32 mouse cellular contexts compared by ENCODE assay signal in the genomic region with DNA sequence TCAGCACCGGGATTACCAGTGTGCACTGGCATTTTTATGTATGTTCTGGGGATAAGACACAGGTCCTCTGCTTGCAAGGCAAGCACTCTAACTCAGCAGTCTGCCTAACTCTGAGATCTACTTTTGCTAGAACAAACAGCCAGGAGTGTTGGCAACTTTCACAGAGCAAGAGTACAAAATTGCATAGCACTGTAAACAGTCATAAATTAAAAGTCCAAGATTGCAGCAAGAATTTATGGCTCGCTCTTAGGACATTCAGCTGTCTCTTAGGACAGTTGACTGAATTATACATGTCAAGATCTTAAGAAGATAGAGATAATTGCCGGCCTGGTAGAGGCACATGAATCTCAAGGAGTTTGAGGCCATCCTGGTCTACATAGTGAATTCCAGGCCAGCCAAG. TPM values are rescaled to one million over a fixed set of nuclear protein-coding genes. Genes with fewer than 3 reads are reported as not detected.
A peak's percentile ranks its signal among the peaks of the same experiment; 100 is the strongest.
DNase-seq lines count a peak whose midpoint lies in the region; ATAC-seq and TF ChIP-seq lines count a peak whose summit lies in the region.
"Had no signal": no experiment of that assay in that cellular context is flagged by ENCODE, and none has a peak within 500 bp of the region (broad histone marks: within the 10 kb centered on the region; RNA-seq: fewer than 3 reads in every experiment).

No protein-coding gene starts in this region.

- H3K4me2 ChIP-seq in heart, embryonic 11.5 days: no peak overlapping the region
- H3K4me2 ChIP-seq in intestine, postnatal 0 days (replicated peaks; ENCODE audit: low read depth): no peak overlapping the region
- H3K4me2 ChIP-seq: heart, embryonic 12.5 days; heart, embryonic 15.5 days; hindbrain, embryonic 14.5 days had no signal

- H3K27ac ChIP-seq in heart, embryonic 10.5 days: no peak overlapping the region
- no peak overlapping the region for H3K27ac ChIP-seq in heart, embryonic 11.5 days (ENCODE audit: low read depth, low read length)
- H3K27ac ChIP-seq in brown adipose tissue, adult 24 weeks (replicated peaks; ENCODE audit: low read depth, low read length): 0 out of 2 replicates have a peak overlapping the region, but pooled peaks have one; percentile 21
- H3K27ac ChIP-seq in intestine, postnatal 0 days (ENCODE audit: low read depth, low read length): no peak overlapping the region
- H3K27ac ChIP-seq: heart, adult 2 months; heart, embryonic 15.5 days; hindbrain, embryonic 14.5 days; hindbrain, postnatal 0 days had no signal

- H3K4me3 ChIP-seq in heart, embryonic 10.5 days: no peak overlapping the region
- no peak overlapping the region for H3K4me3 ChIP-seq in heart, embryonic 11.5 days (ENCODE audit: low read depth, low read length)
- no peak overlapping the region for H3K4me3 ChIP-seq in brown adipose tissue, adult 24 weeks (ENCODE audit: insufficient read depth, low read depth, low read length)
- no peak overlapping the region for H3K4me3 ChIP-seq in intestine, postnatal 0 days (ENCODE audit: low read depth, low read length)
- H3K4me3 ChIP-seq: heart, adult 2 months; heart, embryonic 12.5 days; heart, embryonic 15.5 days had no signal

- no peak overlapping the region for H3K9ac ChIP-seq in heart, embryonic 11.5 days (ENCODE audit: low read depth, low read length)
- H3K9ac ChIP-seq in intestine, postnatal 0 days (ENCODE audit: low read depth, low read length): no peak overlapping the region
- H3K9ac ChIP-seq: heart, embryonic 12.5 days; heart, embryonic 15.5 days; hindbrain, embryonic 14.5 days had no signal

- DNase-seq in heart, embryonic 10.5 days (ENCODE audit: low spot score): peak; percentile 46
- peak; percentile 22 for DNase-seq in adipocyte (ENCODE audit: low spot score)
- no peak for DNase-seq in layer of hippocampus, postnatal 14 days (ENCODE audit: low spot score in 2 of 2)
- no peak for DNase-seq in adrenal gland, adult 18-20 months (ENCODE audit: low spot score in 2 of 2)
- DNase-seq: adrenal gland, adult 8-10 months; adrenal gland, postnatal 25 days; B cell, adult 2 months; cerebellum, adult 11 months; cerebellum, adult 8-10 months; cerebellum, postnatal 14 days; gastrocnemius, postnatal 14 days; heart, adult 2 months; heart, postnatal 10 days; heart, postnatal 4 days; kidney, adult 18-20 months; kidney, adult 9 months had no signal

- no peaks in the 10 kb centered on the region for H3K4me1 ChIP-seq in heart, embryonic 10.5 days
- no peaks in the 10 kb centered on the region for H3K4me1 ChIP-seq in heart, embryonic 11.5 days (ENCODE audit: control insufficient read depth, insufficient read depth, low read length)
- H3K4me1 ChIP-seq in brown adipose tissue, adult 24 weeks (ENCODE audit: control insufficient read depth, insufficient read depth, insufficient read length, low read length): no peaks in the 10 kb centered on the region
- H3K4me1 ChIP-seq in intestine, postnatal 0 days (replicated peaks; ENCODE audit: control insufficient read depth, insufficient read depth, low read length): 0 out of 2 replicates have a peak, but pooled peaks cover 3% of the 10 kb centered on the region
- H3K4me1 ChIP-seq: heart, embryonic 12.5 days; heart, embryonic 15.5 days had no signal

- WGBS in heart, embryonic 10.5 days: 72% methylated on average over 3 of the region's 3 CpGs
- 72% methylated on average over 3 of the region's 3 CpGs for WGBS in heart, embryonic 11.5 days (ENCODE audit: insufficient replicate concordance)
- WGBS in intestine, postnatal 0 days: 23% methylated on average over 3 of the region's 3 CpGs

- no peaks in the 10 kb centered on the region for H3K27me3 ChIP-seq in heart, embryonic 10.5 days (ENCODE audit: insufficient read depth, poor library complexity, severe bottlenecking)
- no peaks in the 10 kb centered on the region for H3K27me3 ChIP-seq in heart, embryonic 11.5 days (ENCODE audit: control insufficient read depth, insufficient read depth, low read length)
- H3K27me3 ChIP-seq in intestine, postnatal 0 days (replicated peaks; ENCODE audit: control insufficient read depth, insufficient read depth, low read length): no peaks in the 10 kb centered on the region; the same call in 1 of the 2 replicates
- H3K27me3 ChIP-seq: CH12.LX; heart, embryonic 12.5 days; heart, embryonic 15.5 days had no signal

- no peak for ATAC-seq in heart, embryonic 11.5 days (replicated peaks; ENCODE audit: insufficient number of reproducible peaks, low FRiP score, low TSS enrichment)
- ATAC-seq in intestine, postnatal 0 days: peak; percentile 19; the same call in 1 of the 2 replicates
- ATAC-seq: forebrain, embryonic 14.5 days; hindbrain, postnatal 0 days; inflammation-experienced regulatory T-cells, adult 6 months; Patski had no signal

- TF ChIP-seq CTCF in intestine, postnatal 0 days (IDR thresholded peaks at IDR 0.05; ENCODE audit: low read depth): no peak

- H3K36me3 ChIP-seq in heart, embryonic 10.5 days: no peaks in the 10 kb centered on the region
- no peaks in the 10 kb centered on the region for H3K36me3 ChIP-seq in heart, embryonic 11.5 days (ENCODE audit: control insufficient read depth, insufficient read depth, low read length)
- no peaks in the 10 kb centered on the region for H3K36me3 ChIP-seq in intestine, postnatal 0 days (ENCODE audit: control insufficient read depth, insufficient read depth)
- H3K36me3 ChIP-seq: G1E; heart, embryonic 12.5 days; heart, embryonic 15.5 days had no signal

- no peaks in the 10 kb centered on the region for H3K9me3 ChIP-seq in heart, embryonic 10.5 days
- H3K9me3 ChIP-seq in heart, embryonic 11.5 days (replicated peaks; ENCODE audit: control insufficient read depth, low read length): no peaks in the 10 kb centered on the region
- 0 out of 2 replicates have a peak, but pooled peaks cover 5% of the 10 kb centered on the region for H3K9me3 ChIP-seq in intestine, postnatal 0 days (ENCODE audit: control insufficient read depth)
- H3K9me3 ChIP-seq: G1E; heart, embryonic 15.5 days had no signal

RNA-seq across cellular contexts. Expression of a gene that starts 20.3 kb away (rescaled TPM):
- 0.30 and 0.82 TPM in 2 replicates for polyA plus RNA-seq in heart, embryonic 10.5 days (2016; fragmentation: Nextera tagmentation; extraction: Ambion mirVana)
- polyA plus RNA-seq in heart, embryonic 11.5 days (2014; fragmentation: Nextera tagmentation; extraction: Ambion mirVana): 0.33 TPM in 1 of 2 replicates, not detected in the other
- polyA plus RNA-seq in brown adipose tissue, adult 24 weeks (2012; ENCODE audit: insufficient read depth, insufficient read length, missing spikeins): not detected in 2 replicates
- 0.40 and 0.63 TPM in 2 replicates for polyA plus RNA-seq in intestine, postnatal 0 days (2015; fragmentation: Nextera tagmentation; extraction: Ambion mirVana)
- total RNA-seq in layer of hippocampus, postnatal 14 days (2021): 1 to 10 TPM; 1.6 to 1.9 TPM
- total RNA-seq in adrenal gland, adult 18-20 months (2021): under 1 TPM in 1 of 2 experiments, not detected in 1; 0.64 TPM
- total RNA-seq: adrenal gland, adult 8-10 months; adrenal gland, postnatal 25 days; heart, postnatal 10 days; hindbrain, postnatal 0 days had no signal
- polyA plus RNA-seq: G1E; heart, adult 2 months; inflammation-experienced regulatory T-cells, adult 6 months had no signal

RNA-seq across cellular contexts. Expression of a gene that starts 23.9 kb away (rescaled TPM):
- polyA plus RNA-seq in heart, embryonic 10.5 days (2016; fragmentation: Nextera tagmentation; extraction: Ambion mirVana): 12.7 and 18.9 TPM in 2 replicates
- 14.4 and 16.2 TPM in 2 replicates for polyA plus RNA-seq in heart, embryonic 11.5 days (2014; fragmentation: Nextera tagmentation; extraction: Ambion mirVana)
- 6.7 and 13.6 TPM in 2 replicates for polyA plus RNA-seq in brown adipose tissue, adult 24 weeks (2012; ENCODE audit: insufficient read depth, insufficient read length, missing spikeins)
- polyA plus RNA-seq in intestine, postnatal 0 days (2015; fragmentation: Nextera tagmentation; extraction: Ambion mirVana): 15.4 and 15.6 TPM in 2 replicates
- 1 to 10 TPM; 7.5 to 9.7 TPM for total RNA-seq in layer of hippocampus, postnatal 14 days (2021)
- total RNA-seq in adrenal gland, adult 18-20 months (2021): 10 to 100 TPM; 13.1 to 16.3 TPM

RNA-seq across cellular contexts. Expression of a gene that starts 40.7 kb away (rescaled TPM):
- polyA plus RNA-seq in heart, embryonic 10.5 days (2016; fragmentation: Nextera tagmentation; extraction: Ambion mirVana): not detected in 2 replicates
- not detected in 2 replicates for polyA plus RNA-seq in heart, embryonic 11.5 days (2014; fragmentation: Nextera tagmentation; extraction: Ambion mirVana)
- polyA plus RNA-seq in brown adipose tissue, adult 24 weeks (2012; ENCODE audit: insufficient read depth, insufficient read length, missing spikeins): not detected in 2 replicates
- 2.9 and 3.1 TPM in 2 replicates for polyA plus RNA-seq in intestine, postnatal 0 days (2015; fragmentation: Nextera tagmentation; extraction: Ambion mirVana)
- total RNA-seq in layer of hippocampus, postnatal 14 days (2021): not detected
- total RNA-seq in adrenal gland, adult 18-20 months (2021): under 1 TPM in 1 of 2 experiments, not detected in 1; 0.16 TPM
- total RNA-seq: gastrocnemius, postnatal 14 days; gastrocnemius, postnatal 4 days; heart, adult 2 months; heart, postnatal 10 days; heart, postnatal 4 days; hindbrain, postnatal 0 days had no signal
- polyA plus RNA-seq: embryonic facial prominence, embryonic 11.5 days; embryonic facial prominence, embryonic 14.5 days; forebrain, embryonic 11.5 days; forebrain, embryonic 14.5 days; G1E; heart, adult 2 months; heart, embryonic 12.5 days; heart, embryonic 15.5 days; hindbrain, embryonic 14.5 days; hindbrain, postnatal 0 days; inflammation-experienced regulatory T-cells, adult 6 months had no signal

Comparison
In these comparisons a context has a peak if more than half of its experiments do, and no peak if none do; other contexts are left out.
1. DNase-seq: peak in heart, embryonic 10.5 days (single experiment) and adipocyte (single experiment); none in layer of hippocampus, postnatal 14 days (0 of 2) and adrenal gland, adult 18-20 months (0 of 2).